Mouse (Mus musculus): ENCODE results near the gene Ndufa7. TPM values are rescaled to one million over a fixed set of nuclear protein-coding genes. Genes with fewer than 3 reads are reported as not detected.

Gene Ndufa7
- polyA plus RNA-seq (2012; ENCODE audit: insufficient read depth, insufficient read length, missing spikeins): 1,002 and 1,055 TPM in 2 replicates

- Histone ChIP-seq H3K4me3 (ENCODE audit: insufficient read depth, low read depth, low read length) (peak within 1 kb of the TSS; percentile 85), H3K27ac (replicated peaks; ENCODE audit: low read depth, low read length) (peak within 1 kb of the TSS; percentile 98), H3K4me1 (ENCODE audit: control insufficient read depth, insufficient read depth, insufficient read length, low read length) (peaks cover 11% of the 10 kb centered on the region)
Measured at GRCm38 (mm10) chr17:33824084-33824996, at the start of gene Ndufa7, which contains the start of gene Rps28. Ndufa7 (plus strand) TSS chr17:33824572. Rps28 (minus strand) TSS chr17:33824562.

- Histone ChIP-seq H3K4me3 (ENCODE audit: insufficient read depth, low read depth, low read length) (no peak overlapping the region), H3K4me1 (ENCODE audit: control insufficient read depth, insufficient read depth, insufficient read length, low read length) (peaks cover 3% of the 10 kb centered on the region), H3K27ac (replicated peaks; ENCODE audit: low read depth, low read length) (no peak overlapping the region)
Measured at GRCm38 (mm10) chr17:33774573-33775155, 49.7 kb upstream of the Ndufa7 start.

- Histone ChIP-seq H3K27ac (replicated peaks; ENCODE audit: low read depth, low read length) (peak overlapping the region; percentile 43), H3K4me1 (ENCODE audit: control insufficient read depth, insufficient read depth, insufficient read length, low read length) (peaks cover 3% of the 10 kb centered on the region), H3K4me3 (ENCODE audit: insufficient read depth, low read depth, low read length) (no peak overlapping the region)
Measured at GRCm38 (mm10) chr17:33775287-33775686, 49.1 kb upstream of the Ndufa7 start.

- peak overlapping the region; percentile 77 for H3K4me3 ChIP-seq (ENCODE audit: insufficient read depth, low read depth, low read length)
Measured at GRCm38 (mm10) chr17:33779271-33779966, 45.0 kb upstream of the Ndufa7 start.

GRCm38 (mm10) chr17:33779967-33780295 is 44.4 kb upstream of the Ndufa7 start:
- Histone ChIP-seq H3K4me3 (ENCODE audit: insufficient read depth, low read depth, low read length) (peak overlapping the region; percentile 77), H3K27ac (replicated peaks; ENCODE audit: low read depth, low read length) (peak overlapping the region; percentile 98), H3K4me1 (ENCODE audit: control insufficient read depth, insufficient read depth, insufficient read length, low read length) (peaks cover 19% of the 10 kb centered on the region)

More at GRCm38 (mm10) chr17:33779271-33779966, 45.0 kb upstream of the Ndufa7 start:
- Histone ChIP-seq H3K27ac (replicated peaks; ENCODE audit: low read depth, low read length) (peak overlapping the region; percentile 98), H3K4me1 (ENCODE audit: control insufficient read depth, insufficient read depth, insufficient read length, low read length) (peaks cover 15% of the 10 kb centered on the region)

GRCm38 (mm10) chr17:33780431-33780830 is 43.9 kb upstream of the Ndufa7 start:
- H3K27ac ChIP-seq (replicated peaks; ENCODE audit: low read depth, low read length): peak overlapping the region; percentile 98
- H3K4me1 ChIP-seq (ENCODE audit: control insufficient read depth, insufficient read depth, insufficient read length, low read length): peaks cover 20% of the 10 kb centered on the region
- peak overlapping the region; percentile 77 for H3K4me3 ChIP-seq (ENCODE audit: insufficient read depth, low read depth, low read length)

GRCm38 (mm10) chr17:33781124-33781977 is 43.0 kb upstream of the Ndufa7 start, which contains the start of gene Angptl4:
Angptl4 (minus strand) TSS chr17:33781830.
- Histone ChIP-seq H3K4me3 (ENCODE audit: insufficient read depth, low read depth, low read length) (peak within 1 kb of the TSS; percentile 77), H3K4me1 (ENCODE audit: control insufficient read depth, insufficient read depth, insufficient read length, low read length) (peaks cover 20% of the 10 kb centered on the region), H3K27ac (replicated peaks; ENCODE audit: low read depth, low read length) (peak within 1 kb of the TSS; percentile 98)

GRCm38 (mm10) chr17:33782067-33782466 is 42.3 kb upstream of the Ndufa7 start:
- Histone ChIP-seq H3K4me1 (ENCODE audit: control insufficient read depth, insufficient read depth, insufficient read length, low read length) (peaks cover 20% of the 10 kb centered on the region), H3K27ac (replicated peaks; ENCODE audit: low read depth, low read length) (peak overlapping the region; percentile 98), H3K4me3 (ENCODE audit: insufficient read depth, low read depth, low read length) (peak overlapping the region; percentile 77)

- peaks cover 22% of the 10 kb centered on the region for H3K4me1 ChIP-seq (ENCODE audit: control insufficient read depth, insufficient read depth, insufficient read length, low read length)
- peak overlapping the region; percentile 87 for H3K27ac ChIP-seq (replicated peaks; ENCODE audit: low read depth, low read length)
- H3K4me3 ChIP-seq (ENCODE audit: insufficient read depth, low read depth, low read length): no peak overlapping the region
Measured at GRCm38 (mm10) chr17:33783408-33783807, 41.0 kb upstream of the Ndufa7 start.

- Histone ChIP-seq H3K27ac (replicated peaks; ENCODE audit: low read depth, low read length) (peak overlapping the region; percentile 35; the same call in 1 of the 2 replicates), H3K4me3 (ENCODE audit: insufficient read depth, low read depth, low read length) (no peak overlapping the region), H3K4me1 (ENCODE audit: control insufficient read depth, insufficient read depth, insufficient read length, low read length) (peaks cover 25% of the 10 kb centered on the region)
Measured at GRCm38 (mm10) chr17:33784939-33785338, 39.4 kb upstream of the Ndufa7 start.

GRCm38 (mm10) chr17:33786375-33786774 is 38.0 kb upstream of the Ndufa7 start:
- no peak overlapping the region for H3K27ac ChIP-seq (replicated peaks; ENCODE audit: low read depth, low read length)
- H3K4me3 ChIP-seq (ENCODE audit: insufficient read depth, low read depth, low read length): no peak overlapping the region
- H3K4me1 ChIP-seq (ENCODE audit: control insufficient read depth, insufficient read depth, insufficient read length, low read length): peaks cover 25% of the 10 kb centered on the region

- Histone ChIP-seq H3K4me1 (ENCODE audit: control insufficient read depth, insufficient read depth, insufficient read length, low read length) (peaks cover 16% of the 10 kb centered on the region), H3K27ac (replicated peaks; ENCODE audit: low read depth, low read length) (peak overlapping the region; percentile 89), H3K4me3 (ENCODE audit: insufficient read depth, low read depth, low read length) (no peak overlapping the region)
Measured at GRCm38 (mm10) chr17:33788732-33789131, 35.6 kb upstream of the Ndufa7 start.

- H3K4me1 ChIP-seq (ENCODE audit: control insufficient read depth, insufficient read depth, insufficient read length, low read length): peaks cover 7% of the 10 kb centered on the region
- H3K4me3 ChIP-seq (ENCODE audit: insufficient read depth, low read depth, low read length): no peak overlapping the region
- no peak overlapping the region; the same call in 1 of the 2 replicates for H3K27ac ChIP-seq (replicated peaks; ENCODE audit: low read depth, low read length)
Measured at GRCm38 (mm10) chr17:33798306-33798705, 26.1 kb upstream of the Ndufa7 start.

- H3K4me3 ChIP-seq (ENCODE audit: insufficient read depth, low read depth, low read length): no peak overlapping the region
- peaks cover 7% of the 10 kb centered on the region for H3K4me1 ChIP-seq (ENCODE audit: control insufficient read depth, insufficient read depth, insufficient read length, low read length)
- no peak overlapping the region for H3K27ac ChIP-seq (replicated peaks; ENCODE audit: low read depth, low read length)
Measured at GRCm38 (mm10) chr17:33799277-33799676, 25.1 kb upstream of the Ndufa7 start.
